Mouse (Mus musculus) gonadal fat pad, adult 2 months (tissue): ENCODE measurements around the gene Sirt2. TPM values are rescaled to one million over a fixed set of nuclear protein-coding genes. Genes with fewer than 3 reads are reported as not detected.

Experiments
- DNase-seq: peaks from one replicate; pipeline ENCODE4 v3.0.0-alpha.2; 2012; ENCODE audit warnings: low read depth
- polyA plus RNA-seq: library from polyadenylated mRNA; depleted of rRNA; stranded (reverse); fragments of >200 nt; gene quantifications from 2 replicates; pipeline ENCODE4 v1.2.3, GENCODE M21; 2012; rRNA removed

Sirt2 gene
- polyA plus RNA-seq, 1 experiment, result 88.4 TPM

- no peak for DNase-seq
Measured at GRCm38 (mm10) chr7:28833723-28834347, 67.3 kb downstream of the Sirt2 start, which contains the start of gene Lgals4. TSS of gene Lgals4 (plus strand) at chr7:28833854.

- no peak for DNase-seq
Measured at GRCm38 (mm10) chr7:28836936-28837335, 70.4 kb downstream of the Sirt2 start.

Other genes starting within 250 kb of the Sirt2 start
- not detected in 2 replicates for gene Ifnl3, start 243.9 kb upstream of the Sirt2 start, polyA plus RNA-seq
- gene Sycn, start 225.8 kb upstream of the Sirt2 start, polyA plus RNA-seq, result 0.86 and 6.9 TPM in 2 replicates
- gene Nccrp1, start 219.5 kb upstream of the Sirt2 start, polyA plus RNA-seq, result 0.23 and 0.65 TPM in 2 replicates
- gene Samd4b, start 168.6 kb upstream of the Sirt2 start, polyA plus RNA-seq, result 72.6 and 88.2 TPM in 2 replicates
- 33.8 and 43.6 TPM in 2 replicates for gene Pak4, start 168.6 kb upstream of the Sirt2 start, polyA plus RNA-seq
- gene Acp7, start 135.4 kb upstream of the Sirt2 start, polyA plus RNA-seq, result 0.37 TPM in 1 of 2 replicates, not detected in the other
- 2.4 and 3.1 TPM in 2 replicates for gene Fbxo27, start 73.9 kb upstream of the Sirt2 start, polyA plus RNA-seq
- gene Fbxo17, start 49.9 kb upstream of the Sirt2 start, polyA plus RNA-seq, result 1.5 and 1.6 TPM in 2 replicates
- 56.6 and 58.3 TPM in 2 replicates for gene Mrps12, start 24.9 kb upstream of the Sirt2 start, polyA plus RNA-seq
- gene Sars2, start 24.7 kb upstream of the Sirt2 start, polyA plus RNA-seq, result 12.5 and 16.1 TPM in 2 replicates
- gene Ccer2, start 10.6 kb upstream of the Sirt2 start, polyA plus RNA-seq, result not detected in 2 replicates
- gene Nfkbib, start 777 bp downstream of the Sirt2 start, polyA plus RNA-seq, result 39.2 and 41.0 TPM in 2 replicates
- gene Rinl, start 22.2 kb downstream of the Sirt2 start, polyA plus RNA-seq, result 2.7 and 3.7 TPM in 2 replicates
- gene Hnrnpl, start 41.8 kb downstream of the Sirt2 start, polyA plus RNA-seq, result 298 and 302 TPM in 2 replicates
- gene Ech1, start 58.5 kb downstream of the Sirt2 start, polyA plus RNA-seq, result 508 and 671 TPM in 2 replicates
- 21.7 and 30.4 TPM in 2 replicates for gene Lgals4, start 67.1 kb downstream of the Sirt2 start, polyA plus RNA-seq
- gene Lgals7, start 97.1 kb downstream of the Sirt2 start, polyA plus RNA-seq, result 11.2 and 12.3 TPM in 2 replicates
- 0.28 and 0.42 TPM in 2 replicates for gene Capn12, start 114.7 kb downstream of the Sirt2 start, polyA plus RNA-seq
- gene Actn4, start 195.6 kb downstream of the Sirt2 start, polyA plus RNA-seq, result 311 and 323 TPM in 2 replicates
- 309 and 336 TPM in 2 replicates for gene Eif3k, start 215.1 kb downstream of the Sirt2 start, polyA plus RNA-seq
- gene Map4k1, start 215.3 kb downstream of the Sirt2 start, polyA plus RNA-seq, result 6.2 and 6.6 TPM in 2 replicates